Mouse (Mus musculus): ENCODE measurements around the gene Asgr2.
A peak's percentile ranks its signal among the peaks of the same experiment; 100 is the strongest.
"Not testable (repeated sequence)": the region's sequence is repeated elsewhere in the genome, so short reads cannot be mapped to it uniquely, and the experiment has no call there.

Gene Asgr2

DNA sequence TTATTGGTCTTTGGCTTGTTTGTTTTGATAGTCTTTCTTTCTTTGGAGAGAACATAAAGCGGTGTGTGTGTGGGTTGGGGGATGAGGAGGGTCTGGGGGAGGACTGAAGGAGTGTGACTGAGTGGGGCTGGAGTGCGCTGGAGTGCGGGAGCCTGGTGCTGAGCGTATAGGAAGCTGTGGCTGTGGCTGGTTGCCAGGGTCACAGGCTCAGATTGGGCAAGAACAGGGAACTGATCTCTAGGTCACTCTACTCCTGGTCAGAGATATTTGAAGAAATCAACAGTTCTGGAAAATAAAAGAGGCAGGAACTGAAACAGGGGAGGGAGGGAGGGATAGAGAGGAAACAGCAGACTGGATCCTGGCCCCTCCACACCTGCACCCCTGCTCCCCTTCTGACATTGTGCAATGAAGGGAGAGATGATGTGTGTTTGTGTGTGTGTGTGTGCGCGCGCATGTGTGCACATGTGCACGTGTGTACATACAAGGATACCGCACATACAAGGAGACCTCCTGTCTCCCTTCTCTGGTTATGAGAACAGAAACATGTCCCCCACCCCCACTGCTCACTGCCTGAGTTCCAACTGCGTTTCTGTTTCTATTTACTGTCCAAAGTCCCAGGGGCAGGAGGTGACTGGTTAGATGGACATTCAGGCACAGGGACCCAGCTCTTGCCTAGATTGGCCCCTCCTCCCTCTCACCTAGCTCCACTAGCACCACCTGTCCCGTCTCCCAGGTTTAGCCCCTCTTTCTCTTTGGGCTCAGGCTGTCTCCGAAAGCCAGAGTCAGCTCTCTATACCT is at the start of gene Asgr2:
Gene Asgr2 (plus strand): TSS at position 659 of the 798 bp plus-strand sequence.
- DNase-seq (ENCODE audit: inconsistent ontology term) = no peak

DNA sequence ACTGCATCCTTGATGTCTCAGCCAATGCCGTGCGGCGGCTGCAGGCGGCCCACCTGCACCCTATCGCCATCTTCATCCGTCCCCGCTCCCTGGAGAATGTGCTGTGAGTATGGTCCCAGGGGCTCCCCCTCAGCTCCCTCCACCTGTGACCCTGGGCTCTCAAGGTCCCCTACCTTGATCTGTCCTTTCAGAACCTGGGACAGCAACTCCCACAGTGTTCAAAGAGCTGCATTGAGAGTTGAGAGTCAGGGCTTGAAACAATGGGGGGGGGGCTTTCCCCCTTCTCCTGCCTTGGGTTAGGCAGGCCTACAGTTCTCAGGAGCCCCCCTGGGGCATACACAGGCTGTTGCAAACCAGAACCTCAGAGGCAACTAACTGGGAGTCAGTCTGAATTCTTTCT is 48.8 kb upstream of the Asgr2 start:
- DNase-seq (ENCODE audit: inconsistent ontology term) = no peak

DNA sequence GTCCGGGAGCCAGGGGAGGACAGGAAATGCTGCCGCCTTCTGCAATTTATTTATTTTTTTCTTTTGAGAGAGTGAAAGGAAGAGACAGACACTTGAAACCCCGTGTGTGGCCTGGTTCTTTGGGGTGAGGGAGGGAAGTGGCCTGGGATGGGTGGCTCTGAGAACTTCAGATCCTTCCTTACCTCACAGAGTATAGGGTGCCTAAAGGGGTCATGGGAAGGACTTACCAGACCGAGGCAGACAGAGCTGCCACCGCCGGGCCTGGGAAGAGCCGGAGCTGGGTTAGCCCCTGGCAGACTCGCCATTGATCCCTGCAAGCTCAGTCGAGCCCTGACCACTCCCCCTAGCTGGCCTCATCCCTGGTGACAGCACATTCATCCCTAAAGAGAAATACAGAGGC is 47.0 kb upstream of the Asgr2 start:
- no peak for DNase-seq (ENCODE audit: inconsistent ontology term)

DNA sequence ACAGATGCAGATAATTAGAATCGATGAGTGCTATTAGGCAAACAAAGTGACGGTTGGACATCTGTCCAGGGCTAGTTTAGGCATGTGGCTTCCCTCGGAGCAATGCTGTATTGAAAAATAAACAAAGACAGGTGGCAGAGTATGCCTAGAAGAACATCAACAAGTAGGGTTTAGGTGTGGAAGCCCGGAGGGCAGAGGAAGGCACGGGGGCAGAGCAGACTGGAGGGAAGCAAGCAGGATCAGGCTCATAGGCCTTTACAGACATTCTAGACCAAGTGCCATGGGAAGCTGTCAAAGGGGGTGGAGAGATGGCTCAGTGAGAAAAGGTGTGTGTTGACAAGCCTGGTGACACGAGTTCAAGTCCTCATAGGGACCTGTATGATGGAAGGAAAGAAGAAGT is 43.1 kb upstream of the Asgr2 start:
- DNase-seq (ENCODE audit: inconsistent ontology term) = no peak

DNA sequence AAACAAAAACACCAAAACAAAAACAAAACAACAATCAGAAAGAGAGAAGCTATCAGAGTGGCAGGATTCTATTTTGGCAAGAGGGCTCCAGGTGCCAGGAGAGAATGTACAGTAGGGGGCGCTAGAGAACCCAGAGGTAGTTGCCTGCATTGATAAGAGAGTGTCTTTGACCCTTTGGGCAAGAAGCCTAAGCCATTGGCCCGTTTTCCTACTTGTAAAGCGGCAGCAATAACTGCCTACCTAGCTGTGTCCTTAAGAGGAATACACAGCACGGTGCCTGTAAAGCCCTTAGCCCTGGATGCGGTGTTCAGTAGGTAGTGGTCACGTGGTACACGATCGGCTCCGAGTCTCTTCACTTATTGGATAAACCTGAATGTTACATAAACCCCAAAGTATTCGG is 42.6 kb upstream of the Asgr2 start:
- DNase-seq (ENCODE audit: inconsistent ontology term) = no peak

DNA sequence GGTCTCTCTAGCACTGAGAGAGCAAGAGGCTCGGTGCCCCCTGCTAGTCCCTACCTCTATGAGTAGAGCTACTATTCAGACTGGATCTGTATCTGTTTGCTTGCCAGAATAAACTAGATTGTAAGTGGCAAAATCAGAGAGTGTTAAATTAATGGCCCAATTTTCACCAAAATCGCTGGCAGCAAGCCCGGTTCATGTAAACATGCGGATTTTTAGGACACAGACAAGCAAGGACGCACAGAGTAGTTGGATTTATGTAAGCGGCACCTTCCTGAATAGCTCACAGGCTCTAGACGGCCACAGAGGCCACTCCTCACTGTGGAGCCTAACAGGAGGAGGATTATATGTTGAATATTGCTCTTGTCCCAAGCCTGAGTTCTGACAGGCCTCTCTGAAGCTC is 39.3 kb upstream of the Asgr2 start:
- no peak for DNase-seq (ENCODE audit: inconsistent ontology term)

DNA sequence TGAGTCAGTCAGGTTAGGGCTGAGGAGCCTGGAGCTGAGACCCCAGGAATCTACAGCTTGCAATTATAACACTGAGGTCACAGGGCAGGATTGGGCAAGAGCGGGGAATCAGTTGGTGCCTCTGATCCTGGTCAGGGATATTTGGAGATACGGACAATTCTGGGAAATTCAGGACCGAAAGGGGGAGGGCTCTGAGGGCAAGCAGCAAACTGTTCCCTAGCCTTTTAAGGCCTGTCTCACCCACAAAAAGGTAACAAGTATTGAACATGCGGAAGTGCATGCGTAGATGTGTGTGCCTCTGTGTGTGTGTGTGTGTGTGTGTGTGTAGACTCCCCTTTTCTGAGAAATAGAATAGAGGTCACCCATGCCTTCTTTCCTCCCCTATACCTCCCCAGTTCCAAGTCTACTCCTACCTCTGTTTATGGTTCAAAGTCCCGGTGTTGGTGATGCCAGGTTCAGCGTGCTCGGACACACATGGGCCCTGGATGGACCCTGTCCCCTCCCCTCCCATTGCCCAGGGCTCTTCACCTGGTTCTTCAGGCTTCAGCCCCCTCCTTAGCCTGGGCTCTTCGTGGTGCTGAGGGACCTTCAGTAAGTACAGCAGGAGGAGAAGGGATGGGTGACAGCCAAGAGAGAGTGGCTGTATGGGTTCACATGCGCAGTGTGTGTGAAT is 38.4 kb upstream of the Asgr2 start, which contains the start of gene Asgr1:
Gene Asgr1 (plus strand): TSS at position 188 of the 673 bp plus-strand sequence.
- DNase-seq (ENCODE audit: inconsistent ontology term) = no peak

DNA sequence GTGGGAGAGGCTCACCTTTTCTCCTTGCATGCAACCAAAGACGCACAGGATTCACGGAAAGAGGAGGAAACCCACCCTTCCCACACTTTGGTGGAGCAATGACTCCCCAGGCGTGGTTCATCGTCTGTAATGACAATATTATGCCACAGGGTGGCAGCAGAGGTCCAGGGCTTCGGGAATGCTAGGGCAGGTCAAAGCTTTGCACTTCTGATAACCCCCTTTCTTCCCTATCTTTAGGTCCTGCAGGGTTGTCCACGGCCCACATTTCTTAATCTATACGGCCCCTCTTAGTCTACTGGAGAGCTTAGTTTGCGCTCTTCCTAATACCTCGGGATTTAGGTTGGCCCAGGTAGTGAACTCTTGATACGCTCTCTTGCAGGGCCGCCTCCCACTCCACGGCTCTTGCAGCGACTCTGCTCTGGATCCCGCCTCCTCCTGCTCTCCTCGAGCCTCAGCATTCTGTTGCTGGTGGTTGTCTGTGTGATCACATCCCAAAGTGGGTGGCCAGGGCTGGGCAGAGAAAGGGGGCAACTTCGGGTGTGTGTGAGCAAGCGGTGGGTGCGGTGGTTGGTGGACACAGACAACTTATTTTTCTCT is 36.7 kb upstream of the Asgr2 start:
- peak; percentile 58 for DNase-seq (ENCODE audit: inconsistent ontology term)

DNA sequence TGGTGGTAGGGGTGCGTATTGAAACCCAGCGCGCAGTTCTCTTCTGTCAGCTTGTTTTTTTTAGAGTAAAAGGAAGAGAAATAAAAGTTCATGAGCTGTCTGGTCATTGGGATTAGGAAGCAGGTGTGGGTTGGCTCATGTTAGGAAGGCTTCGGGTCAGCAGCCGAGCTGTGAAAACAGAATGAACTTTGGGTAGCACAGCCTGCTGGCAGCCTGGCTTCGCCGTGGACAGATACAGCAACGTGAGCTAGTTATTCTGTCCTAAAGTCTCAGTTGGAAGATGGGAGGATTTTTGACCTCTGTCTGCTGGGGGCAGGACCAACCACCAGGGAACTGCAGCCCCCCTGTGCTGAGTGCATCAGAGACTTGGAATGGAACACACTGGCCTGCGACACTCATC is 34.6 kb upstream of the Asgr2 start:
- DNase-seq (ENCODE audit: inconsistent ontology term) = no peak

DNA sequence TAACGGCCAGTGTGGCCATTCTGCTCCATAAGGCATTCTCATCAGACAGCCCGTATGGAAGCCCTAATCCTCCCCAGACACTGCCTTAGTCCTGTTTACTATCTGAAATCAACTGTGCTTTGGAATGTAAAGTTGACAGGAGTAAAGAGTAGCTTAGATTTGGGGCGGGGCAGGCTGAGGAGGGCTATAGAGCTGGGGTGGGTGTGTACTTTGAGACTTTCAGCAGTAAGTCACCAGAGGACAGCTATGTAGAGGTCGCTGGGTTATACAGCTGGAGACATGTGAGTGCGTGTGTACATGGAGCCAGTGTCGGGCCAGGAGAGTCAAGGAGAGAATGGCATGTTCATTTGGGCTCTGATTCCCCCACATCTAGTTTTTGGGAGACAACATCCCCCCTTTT is 32.5 kb upstream of the Asgr2 start:
- DNase-seq (ENCODE audit: inconsistent ontology term) = no peak

DNA sequence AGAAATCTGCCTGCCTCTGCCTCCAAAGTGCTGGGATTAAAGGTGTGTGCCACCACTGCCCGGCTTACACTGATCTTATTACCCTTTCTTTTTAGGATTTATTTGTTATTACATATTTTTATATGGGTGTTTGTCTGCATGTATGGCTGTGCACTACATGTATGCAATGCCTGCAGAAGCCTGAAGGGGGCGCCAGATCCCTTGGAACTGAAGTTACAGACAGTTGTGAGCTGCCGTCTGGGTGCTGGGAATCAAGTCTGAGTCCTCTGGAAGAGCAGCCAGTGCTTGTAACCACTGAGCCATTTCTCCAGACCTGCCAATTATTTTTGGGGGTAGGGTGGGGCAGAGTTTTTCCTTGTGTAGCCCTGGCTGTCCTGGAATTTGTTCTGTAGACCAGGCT is 29.4 kb upstream of the Asgr2 start:
- DNase-seq (ENCODE audit: inconsistent ontology term) = no peak

DNA sequence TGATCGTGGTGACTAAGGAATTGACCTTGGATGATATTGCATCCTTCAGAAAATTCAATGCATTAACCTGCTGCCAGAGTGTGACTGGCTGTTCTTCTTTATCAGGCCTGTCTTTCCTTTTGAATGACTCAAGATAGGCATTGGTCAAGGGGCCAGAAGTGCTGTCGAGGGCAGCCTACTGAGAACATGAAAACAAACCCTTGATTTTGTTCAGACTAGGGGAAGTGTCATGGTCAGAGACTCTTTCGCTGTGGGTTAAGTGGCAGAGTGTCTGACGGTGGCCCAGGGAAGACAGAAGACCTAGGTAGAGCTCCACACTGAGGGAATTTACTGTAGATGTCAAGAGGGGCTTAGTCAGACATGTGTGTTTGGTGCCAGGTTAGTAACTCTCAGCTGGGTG is 25.7 kb upstream of the Asgr2 start:
- DNase-seq (ENCODE audit: inconsistent ontology term) = no peak

DNA sequence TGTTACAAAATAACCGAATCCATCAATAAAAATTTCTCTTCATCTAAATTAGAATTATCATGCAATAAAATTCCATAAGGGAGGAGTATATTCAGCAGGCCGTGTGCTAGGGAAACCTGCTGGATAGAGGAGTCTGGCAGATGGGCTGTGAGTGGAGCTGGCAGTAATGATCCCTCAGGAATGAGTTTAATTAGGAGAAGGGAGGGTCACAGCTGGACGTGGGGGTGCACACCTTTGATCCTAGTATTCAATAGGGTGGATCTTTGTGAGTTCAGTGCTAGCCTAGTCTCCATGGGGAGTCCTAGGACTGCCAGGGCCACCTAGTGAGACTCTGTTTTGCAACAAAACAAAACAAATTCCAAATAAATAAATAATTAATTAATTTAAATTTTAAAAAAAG is 24.2 kb upstream of the Asgr2 start:
- no peak for DNase-seq (ENCODE audit: inconsistent ontology term)

DNA sequence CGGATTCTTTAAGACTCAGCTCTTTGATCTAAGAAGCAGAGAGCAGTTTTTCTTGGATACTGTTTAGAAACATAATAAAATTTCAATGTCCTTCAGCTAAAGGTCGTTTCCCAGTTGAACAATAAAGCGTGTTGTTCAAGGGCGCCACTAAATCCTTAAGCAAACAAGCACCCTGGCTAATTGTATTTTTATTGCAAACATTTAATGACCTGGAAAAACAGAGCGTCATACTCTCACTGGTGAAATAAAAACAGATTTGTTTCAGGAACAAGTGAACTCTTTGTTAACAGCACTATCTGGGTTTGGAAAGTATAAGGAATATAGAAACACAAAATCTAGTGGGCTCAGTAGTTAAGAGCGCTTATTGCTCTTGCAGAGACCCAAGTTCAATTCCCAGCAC is 22.4 kb upstream of the Asgr2 start:
- DNase-seq (ENCODE audit: inconsistent ontology term) = no peak

DNA sequence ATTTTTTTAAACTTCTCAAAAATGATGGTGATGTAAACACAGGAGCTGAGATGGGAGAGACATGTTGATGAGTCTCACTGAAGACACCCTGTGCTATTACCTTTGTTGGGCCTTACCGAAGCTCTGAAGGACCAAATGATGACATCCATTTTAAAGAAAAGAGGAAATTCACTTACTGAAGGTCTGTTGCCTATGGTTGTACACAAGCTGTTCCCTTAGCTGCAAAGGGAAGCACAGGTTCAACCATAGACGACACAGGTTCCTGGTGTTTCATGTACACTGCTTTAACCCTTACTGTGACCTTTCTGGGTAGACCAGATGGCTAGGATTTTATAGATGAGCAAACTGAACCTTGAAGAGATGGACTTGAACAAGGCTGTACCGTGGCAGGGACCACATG is 21.8 kb upstream of the Asgr2 start:
- not testable (repeated sequence) for DNase-seq (ENCODE audit: inconsistent ontology term)

DNA sequence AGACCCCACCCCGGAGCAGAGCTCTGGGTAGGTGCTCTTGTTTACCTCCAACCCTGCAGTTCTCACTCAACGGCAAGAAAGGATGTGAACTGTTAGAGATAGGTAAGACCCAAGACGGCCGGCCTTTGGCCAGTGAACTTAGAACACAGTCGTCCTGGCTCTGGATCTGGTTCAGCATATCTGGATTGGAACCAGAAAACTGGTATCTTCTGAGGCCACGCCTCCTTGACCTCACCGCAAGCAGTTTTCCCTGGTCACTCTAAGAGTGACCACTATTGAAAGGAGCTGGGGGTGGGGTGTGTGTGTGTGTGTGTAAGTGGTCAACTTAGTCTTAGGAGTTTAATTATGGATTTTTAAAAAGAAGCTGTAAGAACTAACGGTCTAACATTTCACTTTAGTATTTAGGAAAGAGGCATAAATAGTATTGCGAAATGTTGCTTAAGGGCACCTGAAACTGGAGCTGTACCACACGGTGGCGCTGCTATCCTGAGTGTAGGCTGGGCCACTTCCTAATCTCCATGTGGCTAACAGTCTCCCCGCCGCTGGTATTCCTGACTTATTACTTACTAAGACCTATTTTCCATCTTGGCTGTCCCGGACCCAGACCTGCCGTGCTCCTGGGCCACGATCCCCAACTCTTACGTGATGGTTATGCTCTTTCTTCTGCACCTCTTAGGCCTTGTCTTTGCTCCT is 17.9 kb upstream of the Asgr2 start:
- DNase-seq (ENCODE audit: inconsistent ontology term) = peak; percentile 55

DNA sequence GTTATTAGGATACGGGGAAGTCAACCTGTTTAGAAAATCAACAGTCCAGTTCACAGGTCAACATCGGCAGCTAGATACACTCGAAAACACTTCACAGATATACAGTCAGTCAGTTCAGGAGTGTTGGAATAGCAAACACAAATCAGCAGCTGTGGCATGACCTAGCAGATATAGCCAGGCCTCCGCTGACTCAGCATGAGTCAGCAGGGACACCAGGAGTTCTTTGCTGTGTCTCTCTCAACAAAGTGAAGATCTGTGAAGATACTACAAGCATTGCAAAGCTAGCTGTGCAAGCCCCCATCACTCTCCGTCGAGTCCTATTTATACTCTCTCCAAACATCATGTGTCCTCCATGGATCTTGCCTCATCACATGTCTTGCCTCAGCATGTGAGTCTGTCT is 16.9 kb upstream of the Asgr2 start:
- no peak for DNase-seq (ENCODE audit: inconsistent ontology term)

DNA sequence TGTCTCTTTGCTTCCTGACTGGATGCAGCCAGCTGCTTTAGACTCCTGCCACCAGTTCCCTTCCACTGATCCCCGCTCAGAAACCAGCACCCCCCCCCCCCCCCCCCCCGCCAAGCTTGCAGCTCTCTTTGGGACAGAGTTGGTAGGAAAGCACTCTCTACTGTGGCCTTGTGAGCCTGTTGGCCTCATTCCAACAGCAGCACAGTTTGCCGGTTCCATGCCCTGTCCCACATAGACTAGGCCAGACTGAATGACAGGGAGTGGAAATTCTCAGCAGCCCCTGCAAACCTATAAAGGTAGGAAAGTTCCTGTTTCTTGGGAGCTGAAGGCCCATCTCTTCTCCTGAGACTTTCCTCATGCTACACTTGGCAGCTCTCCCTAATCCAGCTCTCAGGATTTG is 15.0 kb upstream of the Asgr2 start:
- no peak for DNase-seq (ENCODE audit: inconsistent ontology term)

DNA sequence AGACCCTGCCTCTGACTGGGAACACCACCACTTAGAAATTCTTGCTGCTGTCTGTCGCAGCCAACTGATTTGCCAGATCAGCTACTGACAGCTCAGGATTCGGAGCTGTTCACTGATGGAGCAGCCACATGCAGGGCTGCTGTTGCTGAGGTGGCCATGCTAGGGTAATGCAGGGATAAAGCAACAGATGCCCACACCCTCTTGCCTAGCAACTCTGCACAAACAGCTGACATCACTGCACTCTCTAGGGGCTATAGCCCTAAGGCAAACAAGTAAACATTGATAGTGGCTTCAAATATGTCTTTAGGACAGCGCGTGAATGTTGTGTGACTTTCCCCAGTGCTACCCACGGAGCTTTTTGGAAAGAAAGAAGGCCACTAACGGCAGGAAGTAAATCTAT is 13.3 kb upstream of the Asgr2 start:
- DNase-seq (ENCODE audit: inconsistent ontology term) = no peak

DNA sequence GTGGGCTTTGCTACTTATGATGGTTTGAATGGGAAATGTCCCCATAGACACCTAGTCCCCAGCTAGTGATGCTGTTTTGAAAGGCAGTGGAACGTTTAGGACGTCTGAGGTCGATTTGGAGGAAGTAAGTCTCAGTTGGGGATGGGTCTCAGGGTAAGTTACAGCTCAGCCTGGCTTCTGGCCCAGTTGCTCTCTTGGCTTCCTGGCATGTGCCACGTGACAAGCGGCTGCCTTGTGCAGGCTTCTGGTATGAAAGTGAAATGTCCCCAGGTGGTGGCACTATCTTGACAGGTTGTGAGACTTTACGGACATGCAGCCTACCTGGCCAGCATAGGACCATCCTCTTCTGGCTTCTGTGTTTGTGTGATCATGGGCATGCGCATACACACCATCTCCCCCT is 12.5 kb upstream of the Asgr2 start:
- no peak for DNase-seq (ENCODE audit: inconsistent ontology term)

DNA sequence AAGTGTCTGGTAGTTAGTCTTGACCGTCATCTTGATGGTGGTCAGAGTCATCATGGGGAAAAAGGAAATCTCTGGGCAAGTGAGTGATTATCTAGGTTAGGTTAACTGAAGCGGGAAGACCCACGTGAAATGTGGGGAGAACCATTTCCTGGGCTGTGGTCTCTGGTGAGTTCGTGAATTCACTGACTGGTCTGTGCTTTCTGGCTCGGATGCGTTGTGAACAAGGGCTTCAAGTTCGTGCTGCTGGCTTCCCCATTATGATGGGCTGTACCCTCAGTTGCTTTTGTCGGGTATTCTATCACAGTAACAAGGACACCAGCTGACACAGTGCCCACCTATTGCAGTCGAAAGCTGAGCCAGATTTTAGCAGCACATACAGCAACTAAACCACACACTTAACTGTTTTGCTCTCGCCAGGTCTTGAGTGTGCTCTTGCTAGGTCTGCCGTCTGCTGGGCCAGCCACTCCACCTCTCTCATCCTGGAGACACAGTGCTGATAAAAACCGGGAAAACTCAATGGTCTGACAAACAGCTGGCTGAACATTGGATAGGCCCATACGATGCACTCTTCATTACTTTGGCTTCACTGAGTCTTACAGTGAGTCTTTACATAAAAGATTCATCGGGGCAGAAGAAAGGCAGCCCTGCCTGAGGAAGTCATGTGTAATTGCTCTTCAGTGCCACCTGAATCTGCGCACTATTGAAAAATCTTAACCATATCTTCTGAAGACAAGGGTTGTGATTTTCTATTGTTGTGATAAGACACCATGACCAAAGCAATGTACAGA is 11.4 kb upstream of the Asgr2 start:
- no peak for DNase-seq (ENCODE audit: inconsistent ontology term)

DNA sequence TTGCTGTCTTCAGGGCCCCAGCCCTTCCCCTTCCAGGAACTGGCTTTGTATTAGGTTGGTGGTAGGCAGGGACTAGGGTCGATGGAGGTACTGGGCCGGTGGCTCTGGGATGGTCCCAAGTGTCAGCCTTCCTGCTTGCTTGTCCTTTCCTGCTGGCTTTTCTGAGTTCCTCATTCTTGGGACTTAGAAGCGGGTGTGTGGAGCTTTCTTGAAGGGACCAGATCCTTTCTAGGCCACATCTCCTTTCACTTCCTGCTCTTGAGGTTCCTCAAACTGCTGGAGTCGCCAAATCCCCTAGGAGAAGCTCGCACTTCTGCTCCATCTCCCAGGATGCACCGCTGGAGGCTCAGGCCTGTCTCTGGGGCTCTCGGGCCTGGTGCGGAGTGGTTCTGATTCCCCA is 7.9 kb upstream of the Asgr2 start:
- no peak for DNase-seq (ENCODE audit: inconsistent ontology term)

All from Muller cell, postnatal 12 days (primary cell).